Mouse (Mus musculus) limb, embryonic 14.5 days (tissue): Measurements from ENCODE around the gene Prpf8. TPM values are rescaled to one million over a fixed set of nuclear protein-coding genes. Genes with fewer than 3 reads are reported as not detected.

ENCODE experiments used
- ATAC-seq: fragments of 200-750 bp; cut with Nextera tagmentation; 2 replicates; pipeline ENCODE4 v1.8.0; 2017; ENCODE audit warnings: low read depth, moderate number of reproducible peaks, moderate TSS enrichment; ENCODE audit not compliant: low FRiP score
- DNase-seq: peaks from one replicate; pipeline ENCODE4 v3.0.0-alpha.2; 2015; ENCODE audit warnings: low spot score
- H3K27ac ChIP-seq: fragments of 300-500 bp; sonication (generic); replicated peaks from 2 replicates; pipeline ENCODE4 v1.5.1; 2014; ENCODE audit warnings: low read depth, mild to moderate bottlenecking, low read length, moderate library complexity, mixed read lengths
- H3K27me3 ChIP-seq: fragments of 300-500 bp; sonication (generic); 2 replicates; pipeline ENCODE4 v1.6.1; 2014; ENCODE audit warnings: low read length, mixed read lengths; ENCODE audit not compliant: control insufficient read depth, insufficient read depth
- H3K36me3 ChIP-seq: fragments of 300-500 bp; sonication (generic); 2 replicates; pipeline ENCODE4 v1.6.1; 2014; ENCODE audit warnings: mild to moderate bottlenecking, low read length, moderate library complexity, mixed read lengths; ENCODE audit not compliant: control insufficient read depth, insufficient read depth
- H3K4me1 ChIP-seq: fragments of 300-500 bp; sonication (generic); 2 replicates; pipeline ENCODE4 v1.6.1; 2014; ENCODE audit warnings: antibody characterized with exemption, low read length, mixed read lengths; ENCODE audit not compliant: control insufficient read depth, insufficient read depth
- H3K4me2 ChIP-seq: fragments of 300-500 bp; sonication (generic); replicated peaks from 2 replicates; pipeline ENCODE4 v1.6.1; 2014; ENCODE audit warnings: low read depth, mild to moderate bottlenecking, low read length, moderate library complexity; ENCODE audit not compliant: severe bottlenecking
- H3K4me3 ChIP-seq: fragments of 300-500 bp; sonication (generic); replicated peaks from 2 replicates; pipeline ENCODE4 v1.5.1; 2014; ENCODE audit warnings: low read length
- H3K9ac ChIP-seq: fragments of 300-500 bp; sonication (generic); 2 replicates; pipeline ENCODE4 v1.6.1; 2014; ENCODE audit warnings: mild to moderate bottlenecking, low read depth, low read length, moderate library complexity; ENCODE audit not compliant: severe bottlenecking
- H3K9me3 ChIP-seq: fragments of 300-500 bp; sonication (generic); 2 replicates; pipeline ENCODE4 v1.6.1; 2016; ENCODE audit warnings: low read length; ENCODE audit not compliant: control insufficient read depth
- POLR2A ChIP-seq: fragments of 200-500 bp; IDR thresholded peaks from 2 replicates; pipeline ENCODE4 v1.8.0; 2012; ENCODE audit warnings: inconsistent platforms, mild to moderate bottlenecking, moderate library complexity, borderline replicate concordance; ENCODE audit not compliant: insufficient read depth, insufficient read length; ENCODE audit errors: extremely low read depth
- WGBS: fragments of 180-500 bp; shearing (Covaris S2); extraction: QIAGEN DNeasy Blood & Tissue Kit; methylation state at CpG from one replicate; pipeline ENCODE4 v1.1.7; 2014; 5-methylcytosine and 5-hydroxymethylcytosine counted together
- polyA plus RNA-seq, 2 experiments: library from polyadenylated mRNA; depleted of rRNA in 1 of 2; stranded (reverse) in 1 of 2; unstranded in 1 of 2; fragments of >200 nt; fragmentation: Nextera tagmentation in 1 of 2; extraction: Ambion mirVana in 1 of 2; gene quantifications; 2 replicates each; pipeline versions ENCODE4 v1.2.1 to v1.2.3; 2012 to 2014

Prpf8 gene
- polyA plus RNA-seq, 2 experiments: 85.9 to 123 TPM

DNA sequence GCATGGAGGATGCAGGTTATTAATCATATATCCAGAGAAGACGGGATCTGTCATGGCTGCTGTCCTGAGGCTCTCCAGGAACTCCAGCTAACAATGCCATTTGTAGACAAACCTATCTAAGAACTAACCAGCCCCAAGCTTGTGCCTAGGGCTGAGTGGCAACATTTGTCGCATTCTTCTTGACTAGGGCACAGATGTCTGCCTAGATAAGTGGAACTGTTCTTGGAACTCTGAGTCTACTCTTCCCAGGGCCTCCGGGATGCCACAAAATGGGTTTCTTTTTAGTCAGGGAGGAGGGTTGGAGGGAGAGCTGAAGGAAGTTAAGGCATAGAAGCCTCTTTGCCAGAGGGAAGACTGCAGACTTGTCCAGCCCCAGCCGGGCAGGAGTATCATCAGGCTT lies 59.4 kb downstream of the Prpf8 start:
- 73% methylated on average over 4 of the region's 4 CpGs for WGBS
- DNase-seq (no peak), ATAC-seq (no peak)
- TF ChIP-seq POLR2A: no peak
- Histone ChIP-seq H3K4me3 (no peak overlapping the region), H3K4me2 (no peak overlapping the region), H3K4me1 (no peaks in the 10 kb centered on the region), H3K36me3 (no peaks in the 10 kb centered on the region), H3K27ac (no peak overlapping the region), H3K9ac (no peak overlapping the region), H3K27me3 (no peaks in the 10 kb centered on the region), H3K9me3 (no peaks in the 10 kb centered on the region)

- DNase-seq (no peak), ATAC-seq (no peak)
- Histone ChIP-seq H3K36me3 (no peaks in the 10 kb centered on the region), H3K4me3 (no peak overlapping the region), H3K9ac (no peak overlapping the region), H3K27me3 (no peaks in the 10 kb centered on the region), H3K9me3 (no peaks in the 10 kb centered on the region), H3K27ac (no peak overlapping the region), H3K4me1 (peaks cover 16% of the 10 kb centered on the region), H3K4me2 (no peak overlapping the region)
- 48% methylated on average over 5 of the region's 5 CpGs for WGBS
- no peak for TF ChIP-seq POLR2A
These were observed 63.1 kb downstream of the Prpf8 start for GRCm38 (mm10) chr11:75549658-75550111.

DNA sequence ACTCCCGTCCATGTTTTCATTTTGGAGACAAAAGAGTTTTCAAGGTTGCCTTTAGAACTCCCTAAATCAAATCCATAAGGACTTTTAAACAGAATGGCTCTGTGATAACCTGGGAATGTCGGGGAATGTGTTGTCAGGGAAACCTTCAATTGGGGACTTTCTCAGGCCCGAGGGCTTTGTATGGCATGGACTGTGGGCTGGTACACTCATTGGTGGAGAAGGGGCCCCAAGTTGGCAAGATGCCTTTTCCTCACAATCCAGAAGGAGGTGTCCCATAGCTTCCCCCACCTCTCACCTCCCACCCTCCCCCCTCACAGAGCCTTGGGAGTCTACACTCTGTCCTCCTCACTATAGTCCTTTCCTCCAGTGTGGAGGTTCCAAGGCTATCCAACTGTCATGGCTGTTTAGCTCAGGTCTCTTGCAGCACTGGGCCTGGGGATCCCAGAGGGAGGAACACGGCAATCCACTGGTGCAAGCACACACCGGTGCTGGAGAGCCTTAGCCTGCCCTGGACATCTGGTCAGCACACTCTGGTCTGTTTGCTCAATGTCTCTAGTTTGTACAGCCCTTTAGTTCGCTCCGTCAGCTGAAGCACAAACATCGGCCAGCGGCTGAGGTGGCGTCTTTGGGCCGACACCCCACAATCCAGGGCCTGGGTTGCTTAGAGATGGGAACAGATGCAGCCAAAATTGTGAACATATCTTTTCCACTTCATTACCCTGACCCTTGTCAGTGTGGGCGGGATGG lies 63.8 kb downstream of the Prpf8 start:
- no peak overlapping the region for H3K4me2 ChIP-seq
- H3K4me1 ChIP-seq: peaks cover 16% of the 10 kb centered on the region
- H3K27ac ChIP-seq: no peak overlapping the region; the same call in 1 of the 2 replicates
- H3K4me3 ChIP-seq: no peak overlapping the region
- no peaks in the 10 kb centered on the region for H3K36me3 ChIP-seq
- no peaks in the 10 kb centered on the region for H3K9me3 ChIP-seq
- H3K27me3 ChIP-seq: no peaks in the 10 kb centered on the region
- TF ChIP-seq POLR2A: no peak
- ATAC-seq (no peak), DNase-seq (no peak)
- 66% methylated on average over 12 of the region's 12 CpGs for WGBS
- H3K9ac ChIP-seq: no peak overlapping the region

GRCm38 (mm10) chr11:75551321-75551720 lies 64.7 kb downstream of the Prpf8 start:
- TF ChIP-seq POLR2A: no peak
- Histone ChIP-seq H3K4me3 (no peak overlapping the region), H3K36me3 (no peaks in the 10 kb centered on the region), H3K27me3 (no peaks in the 10 kb centered on the region), H3K4me1 (peaks cover 16% of the 10 kb centered on the region), H3K9me3 (no peaks in the 10 kb centered on the region), H3K9ac (no peak overlapping the region), H3K27ac (0 out of 2 replicates have a peak overlapping the region, but pooled peaks have one; percentile 55), H3K4me2 (no peak overlapping the region)
- DNase-seq: no peak
- 87% methylated on average over 5 of the region's 5 CpGs for WGBS
- no peak for ATAC-seq

DNA sequence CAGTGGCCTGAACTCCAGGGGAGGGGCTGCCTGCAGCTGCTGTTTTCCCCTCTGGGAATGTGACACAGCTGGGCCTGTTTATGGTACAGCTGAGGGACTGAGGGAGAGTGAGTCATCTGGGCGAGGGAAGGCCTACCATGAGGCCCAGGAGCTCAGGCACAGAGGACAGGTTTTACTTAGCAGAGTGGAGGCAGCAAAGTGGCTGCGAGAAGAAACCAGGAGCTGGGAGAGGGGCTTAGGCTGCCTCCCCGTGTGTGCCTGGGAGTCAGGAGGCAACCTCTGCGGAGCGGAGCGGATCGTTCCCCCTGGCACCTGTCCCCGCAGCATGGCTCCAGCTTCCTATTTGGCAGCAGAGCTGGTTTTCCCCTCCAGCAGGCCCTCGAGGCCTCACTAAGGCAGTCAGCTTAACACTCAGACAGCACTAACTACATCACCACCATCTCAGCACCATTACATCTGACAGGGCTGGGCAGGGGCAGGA lies 65.4 kb downstream of the Prpf8 start:
- WGBS: 34% methylated on average over 9 of the region's 9 CpGs
- H3K4me2 ChIP-seq: no peak overlapping the region
- no peaks in the 10 kb centered on the region for H3K27me3 ChIP-seq
- peak overlapping the region; percentile 18; the same call in 1 of the 2 replicates for H3K9ac ChIP-seq
- H3K27ac ChIP-seq: peak overlapping the region; percentile 55
- H3K4me1 ChIP-seq: peaks cover 16% of the 10 kb centered on the region
- TF ChIP-seq POLR2A: no peak
- no peaks in the 10 kb centered on the region for H3K9me3 ChIP-seq
- ATAC-seq (peak; percentile 45), DNase-seq (peak; percentile 61)
- H3K36me3 ChIP-seq: no peaks in the 10 kb centered on the region
- no peak overlapping the region for H3K4me3 ChIP-seq
